Mouse (Mus musculus) ES-Bruce4 (cell line): ENCODE measurements around the gene App.

Source experiments
- CTCF ChIP-seq: IDR thresholded peaks from one replicate; pipeline ENCODE4 v1.8.1; 2011; ENCODE audit warnings: low read depth, low read length
- EP300 ChIP-seq: IDR thresholded peaks from 2 replicates; pipeline ENCODE4 v1.6.1; 2011; ENCODE audit warnings: low read depth, low read length; ENCODE audit not compliant: insufficient read depth
- POLR2A ChIP-seq: IDR thresholded peaks from one replicate; pipeline ENCODE4 v1.8.1; 2011; ENCODE audit warnings: low read length; ENCODE audit not compliant: insufficient read depth

DNA sequence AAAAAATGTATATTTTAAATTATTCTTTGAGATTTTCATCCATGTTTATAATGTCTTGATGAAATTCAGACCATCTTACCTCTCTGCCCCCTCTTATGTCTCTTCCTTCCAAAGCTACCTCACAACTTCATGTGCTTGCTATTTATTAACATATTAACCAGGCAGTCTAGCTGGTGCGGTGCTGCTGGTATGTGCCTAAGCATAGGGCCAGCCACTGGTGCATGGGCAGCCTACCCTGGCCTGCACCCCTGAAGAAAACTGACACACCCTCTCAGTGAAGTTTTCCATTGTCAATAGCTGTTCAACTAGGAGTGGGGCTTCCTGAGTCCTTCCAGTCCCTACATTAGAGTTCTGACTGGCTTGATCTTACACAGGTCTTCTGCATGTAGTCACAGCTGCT lies 102.3 kb downstream of the App start:
- no peak for TF ChIP-seq CTCF
- TF ChIP-seq EP300, result no peak
- no peak for TF ChIP-seq POLR2A
